Mouse (Mus musculus) embryo, embryonic 11.5 days (tissue): ENCODE results near the gene Cinp.
A peak's percentile ranks its signal among the peaks of the same experiment; 100 is the strongest.

Source experiments
- DNase-seq: peaks from one replicate; pipeline ENCODE4 v3.0.0-alpha.2; 2012; ENCODE audit warnings: low read depth, low spot score

Gene Cinp

DNA sequence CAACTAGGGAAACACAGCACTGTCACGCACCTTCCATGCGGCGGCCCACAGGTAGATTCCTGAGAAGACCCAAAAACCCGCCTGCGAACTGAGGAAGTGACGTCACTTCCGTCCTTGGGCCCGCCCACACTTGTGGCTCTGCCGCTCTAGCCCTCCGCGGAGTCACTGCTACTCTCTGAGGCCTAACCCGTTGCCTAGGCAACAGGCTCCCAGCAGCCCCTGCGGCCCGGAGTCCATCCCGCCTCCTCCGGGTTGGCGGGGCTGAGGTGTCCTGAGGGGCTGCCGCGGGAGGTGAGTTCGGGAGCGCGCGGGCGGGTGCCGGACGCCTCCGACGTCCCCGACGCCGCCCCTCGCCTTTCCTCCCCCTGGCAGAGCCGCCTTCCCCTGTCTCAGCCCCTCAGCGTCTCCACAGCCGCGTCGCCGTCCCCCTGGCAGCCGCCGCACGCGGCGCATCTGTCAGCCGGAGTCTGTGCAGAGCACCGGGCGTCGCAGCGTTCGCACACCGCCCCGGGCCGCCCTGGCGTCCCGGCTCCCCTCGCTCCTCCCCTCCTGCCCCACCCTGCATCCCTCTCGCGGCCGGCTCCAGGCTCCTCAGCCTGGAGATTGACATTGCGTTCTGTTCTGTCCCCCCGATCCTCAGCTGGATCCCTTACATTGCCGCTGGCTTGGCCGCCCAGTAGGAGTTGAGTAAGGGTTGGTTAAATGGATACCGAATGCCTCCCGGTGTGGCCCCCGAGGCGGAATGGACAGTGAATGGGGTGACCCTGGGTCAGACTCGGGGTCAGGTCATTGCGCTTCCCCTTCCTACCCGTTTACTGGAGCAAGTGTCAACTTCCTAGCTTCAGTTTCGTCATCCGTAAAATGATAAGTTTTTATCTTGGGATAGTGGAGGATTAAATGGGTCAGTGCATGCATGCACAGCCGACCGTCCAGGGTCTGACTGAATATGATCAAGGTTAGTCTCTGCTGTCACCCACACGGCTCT lies at the start of gene Cinp, which contains the start of gene Tecpr2:
Gene Cinp, minus strand, starts transcription at position 110 of the 985 bp plus-strand sequence.
Gene Tecpr2, plus strand, starts transcription at position 229 of the 985 bp plus-strand sequence.
- DNase-seq: peak; percentile 95

DNA sequence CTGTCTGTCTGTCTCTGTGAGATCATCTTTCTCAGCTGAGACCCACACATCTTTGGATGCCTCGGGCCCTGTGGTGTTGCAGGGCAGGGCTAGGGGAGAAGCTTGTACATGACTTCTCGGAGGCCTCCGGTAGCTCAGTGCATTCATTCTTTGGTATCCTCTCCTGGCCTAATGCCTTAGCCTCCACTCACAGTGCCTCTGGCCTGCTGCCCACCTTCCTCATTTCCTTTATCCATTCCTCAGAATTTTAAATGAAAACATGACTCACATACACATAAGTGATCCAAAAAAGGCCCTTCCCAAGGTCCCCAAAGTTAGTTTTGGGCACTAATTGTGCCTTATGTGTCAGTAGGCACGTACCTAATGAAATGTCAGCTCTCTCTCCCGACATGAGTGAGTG lies 48.6 kb upstream of the Cinp start:
- no peak for DNase-seq

DNA sequence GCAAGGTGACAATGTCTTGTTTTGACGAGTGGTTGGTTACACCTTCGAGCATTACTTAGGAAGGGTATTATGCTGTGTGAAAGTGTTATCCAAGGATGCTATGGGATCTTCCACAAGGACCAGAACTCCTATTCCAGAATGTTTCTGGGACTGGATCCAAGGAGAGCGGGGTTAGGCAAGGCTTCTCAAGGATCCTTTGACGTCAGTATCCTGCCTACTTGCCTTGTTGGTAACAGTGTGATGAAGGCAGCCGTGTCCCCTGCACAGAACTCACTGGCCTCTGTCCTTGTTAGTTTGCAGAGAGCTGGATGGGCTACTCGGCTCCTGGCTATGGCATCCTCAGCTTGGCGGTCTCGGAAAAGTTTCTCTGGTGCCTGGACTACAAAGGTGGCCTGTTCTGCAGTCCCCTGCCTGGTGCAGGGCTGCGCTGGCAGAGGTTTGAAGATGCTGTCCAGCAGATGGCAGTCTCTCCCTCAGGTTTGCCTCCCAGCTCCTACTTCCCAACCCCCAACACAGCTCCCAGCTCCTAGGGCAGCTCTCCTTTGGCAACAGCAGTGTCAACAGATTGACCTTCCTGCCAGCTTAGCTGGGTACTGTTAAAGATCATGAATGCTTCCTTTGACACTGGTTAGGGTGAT lies 47.2 kb upstream of the Cinp start:
- DNase-seq: peak; percentile 74

DNA sequence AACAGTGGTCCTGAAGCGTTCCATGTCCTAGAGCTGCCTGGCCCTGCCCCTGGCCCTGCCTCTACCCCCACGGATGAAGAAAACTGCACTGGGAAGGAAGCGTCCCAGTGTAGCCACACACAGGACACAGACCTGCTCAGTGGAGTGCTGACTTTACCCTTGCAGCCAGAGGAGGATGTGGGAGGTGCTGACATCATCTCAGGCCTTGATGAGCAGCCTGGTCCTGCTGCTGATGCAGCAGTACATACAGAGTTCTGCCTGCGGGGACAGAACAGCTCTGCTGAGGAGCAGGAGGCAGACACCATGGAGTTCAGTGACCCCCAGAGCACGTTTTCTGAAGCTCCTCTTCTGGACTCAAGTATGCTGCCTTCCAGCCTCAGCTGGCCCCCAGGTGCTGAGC lies 43.9 kb upstream of the Cinp start:
- DNase-seq: no peak

DNA sequence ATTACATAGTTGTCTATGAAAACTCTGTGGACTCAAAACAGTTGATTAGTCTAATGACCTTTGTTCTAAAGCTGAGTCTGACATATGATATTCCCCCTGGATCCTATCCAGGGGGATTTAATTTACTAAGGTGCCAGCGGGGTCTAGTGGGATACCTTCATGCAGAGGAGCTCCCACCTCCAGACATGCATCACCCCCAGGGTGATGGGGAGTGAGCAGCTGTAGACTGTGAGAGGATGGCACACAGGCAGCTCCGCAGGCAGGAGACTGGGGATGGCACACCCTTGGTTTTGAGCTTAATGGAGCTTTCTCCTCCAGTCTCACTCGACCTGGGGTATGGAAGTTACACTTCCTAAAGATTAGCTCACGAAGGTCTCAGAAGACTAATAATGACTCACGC lies 32.6 kb upstream of the Cinp start:
- DNase-seq: no peak

DNA sequence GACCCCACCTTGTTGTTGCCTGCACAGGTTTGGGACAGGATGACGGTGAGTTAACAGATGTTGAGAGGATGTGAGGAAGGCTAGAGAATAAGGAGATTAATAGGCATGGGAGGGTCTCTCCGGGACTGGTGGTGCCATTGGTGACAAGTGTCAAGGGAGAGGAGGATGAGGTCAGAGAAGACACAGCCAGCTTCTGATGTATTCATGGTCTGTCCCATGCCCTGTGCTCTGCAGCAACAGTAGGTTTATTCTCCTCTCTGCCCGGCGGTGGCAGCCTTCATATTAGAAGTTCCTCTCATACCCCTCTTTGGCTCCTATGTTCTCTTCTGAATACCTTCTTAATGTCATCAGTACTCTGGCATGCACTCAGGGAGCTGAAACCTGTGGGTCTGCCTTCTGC lies 31.3 kb upstream of the Cinp start:
- no peak for DNase-seq

DNA sequence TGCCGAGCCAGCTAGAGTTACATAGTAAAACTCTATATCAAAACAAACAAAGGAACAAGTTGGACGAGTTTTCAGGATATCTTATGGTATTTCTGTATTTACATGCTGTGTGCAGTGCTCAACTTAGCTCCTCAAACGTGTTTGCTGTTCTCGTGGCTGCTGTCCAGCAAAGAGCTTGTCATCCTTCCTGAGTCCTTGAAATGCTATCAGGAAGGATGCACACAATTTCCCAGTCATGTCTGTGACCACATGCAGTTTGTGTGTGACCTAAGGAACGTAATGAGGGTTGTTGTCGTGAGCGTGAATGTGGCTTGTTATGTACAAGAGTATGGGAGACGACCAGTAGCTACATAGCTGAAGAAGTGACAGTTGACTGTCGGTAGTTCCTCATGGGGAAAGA lies 26.8 kb upstream of the Cinp start:
- no peak for DNase-seq

DNA sequence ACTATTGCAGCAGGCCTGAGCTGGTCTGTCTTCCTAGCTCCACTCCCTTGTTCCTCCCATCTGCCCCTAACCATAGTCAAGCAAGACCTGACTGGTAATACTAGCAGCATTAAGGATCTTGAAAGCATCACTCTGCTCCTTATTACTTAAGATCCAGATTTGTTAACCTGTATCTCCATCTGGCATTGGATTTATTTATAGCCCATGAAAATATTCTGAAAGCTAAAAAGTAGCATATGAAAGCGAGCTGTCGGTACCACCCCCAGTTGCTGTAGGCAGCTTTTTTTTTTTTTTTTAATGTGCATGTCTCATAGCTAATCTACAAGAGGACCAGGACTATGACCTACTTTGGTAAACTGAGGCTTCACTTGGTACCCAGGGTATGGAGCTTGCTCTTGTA lies 21.0 kb upstream of the Cinp start:
- no peak for DNase-seq

DNA sequence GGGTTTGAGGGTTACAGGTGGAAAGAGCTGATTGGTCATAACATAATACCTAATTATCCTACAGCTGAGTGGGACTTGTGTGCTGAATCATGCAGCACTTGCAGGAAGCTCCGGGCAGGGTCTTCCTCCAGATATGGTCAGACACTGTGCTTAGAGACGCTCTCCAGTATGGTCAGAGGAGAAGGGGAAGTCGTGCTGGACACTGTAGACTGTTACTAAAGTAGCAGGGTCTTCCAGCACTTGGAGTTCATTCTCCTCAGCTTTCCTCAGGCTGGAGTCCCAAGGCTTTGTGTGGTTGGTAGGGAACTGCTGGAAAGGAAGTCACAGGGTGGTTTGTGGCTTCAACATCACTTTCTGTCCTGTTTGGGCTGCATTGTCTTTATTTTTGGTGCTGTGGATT lies 18.9 kb upstream of the Cinp start:
- DNase-seq: no peak

DNA sequence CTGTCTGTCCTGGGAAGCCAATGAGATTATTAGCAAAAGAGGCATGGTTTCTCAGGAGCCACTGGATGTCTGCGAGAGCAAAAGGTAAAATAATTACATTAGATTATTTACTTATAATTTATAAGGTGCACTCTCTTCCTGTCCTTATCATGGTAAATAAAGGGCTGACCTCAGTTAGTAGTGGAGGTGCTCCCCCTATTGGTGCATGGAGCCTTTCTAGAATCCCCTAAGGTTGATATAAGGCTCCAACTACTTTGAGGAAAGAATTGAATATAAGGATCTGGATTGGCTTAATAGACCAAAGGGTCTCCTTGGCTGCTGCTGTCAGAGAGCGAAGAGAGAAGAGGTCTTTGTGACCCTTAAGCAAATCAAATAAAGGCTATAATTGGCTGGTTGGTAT lies 14.6 kb upstream of the Cinp start:
- no peak for DNase-seq

DNA sequence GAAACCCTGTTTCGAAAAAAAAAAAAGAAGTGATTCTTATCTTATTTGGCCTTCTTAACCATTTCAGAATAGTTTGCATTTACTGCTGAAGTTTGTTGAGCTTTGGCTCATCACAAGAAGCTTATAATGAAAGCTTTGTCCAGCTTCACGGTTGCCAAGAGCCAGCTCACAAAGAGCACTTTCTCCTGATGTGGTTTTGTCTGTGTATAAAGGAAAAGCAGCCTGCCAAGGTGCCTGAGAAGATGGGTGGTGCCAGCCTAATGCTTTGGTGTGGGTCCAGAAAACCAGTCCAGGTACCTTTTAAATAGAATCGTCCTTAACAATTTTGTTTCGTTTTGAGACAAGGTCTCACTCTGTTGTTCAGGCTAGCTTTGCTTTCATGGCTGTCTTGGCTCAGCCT lies 13.2 kb upstream of the Cinp start:
- DNase-seq: no peak

DNA sequence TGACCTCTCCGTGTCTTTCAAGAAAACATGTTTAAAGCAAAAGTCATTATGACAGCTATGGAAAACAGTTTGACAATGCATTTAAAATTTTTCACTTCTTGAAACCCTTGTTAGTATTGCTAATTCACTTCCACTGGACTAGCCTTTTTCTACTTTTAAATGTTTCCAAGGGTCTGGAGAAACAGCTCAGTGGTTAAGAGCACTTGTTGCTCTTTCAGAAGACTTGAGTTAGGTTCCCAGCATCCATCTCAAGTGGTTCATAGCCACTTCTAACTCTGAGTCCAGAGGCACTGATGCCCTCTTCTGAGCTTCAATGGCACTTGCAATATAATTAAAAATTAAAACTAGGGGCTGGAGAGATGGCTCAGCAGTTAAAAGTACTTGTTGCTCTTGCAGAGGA lies 2.9 kb upstream of the Cinp start:
- DNase-seq: no peak

DNA sequence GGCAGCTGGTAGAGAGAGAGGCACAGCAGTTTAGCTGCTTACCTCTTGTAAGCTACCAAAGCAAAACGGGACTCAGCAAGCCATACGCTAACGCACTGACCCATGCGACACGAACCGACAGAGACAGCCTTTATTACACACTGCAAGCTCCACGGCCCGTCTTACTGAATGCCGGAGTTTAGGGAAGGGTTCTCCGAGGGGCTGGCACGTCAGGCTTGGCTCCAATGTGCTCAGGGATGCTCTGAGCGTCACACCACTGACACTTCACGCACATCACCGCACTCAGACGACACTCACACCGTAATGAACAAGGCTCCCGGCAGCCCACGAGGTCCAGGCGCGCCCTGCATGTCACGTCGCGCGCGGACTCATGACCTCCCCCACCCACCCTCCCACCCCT lies 339 bp downstream of the Cinp start:
- no peak for DNase-seq

DNA sequence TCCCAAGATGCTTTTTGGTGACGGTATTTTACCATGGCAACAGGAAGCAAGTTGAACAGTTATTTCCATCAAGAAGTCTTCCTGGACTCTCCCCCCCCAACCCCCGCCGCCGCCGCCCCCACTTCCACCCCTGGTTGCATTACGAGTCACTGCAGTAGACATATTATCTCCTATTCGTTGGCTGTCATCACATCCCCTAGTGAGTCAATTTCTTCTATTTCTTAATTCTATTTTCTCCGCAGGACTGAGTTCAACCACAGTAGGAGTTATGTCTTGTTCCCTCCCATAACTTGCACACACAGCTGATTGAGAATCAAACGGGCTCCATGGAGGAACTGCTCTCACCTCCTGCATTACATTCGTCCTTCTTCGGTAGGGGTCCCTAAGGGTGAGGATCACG lies 839 bp downstream of the Cinp start:
- DNase-seq: no peak

DNA sequence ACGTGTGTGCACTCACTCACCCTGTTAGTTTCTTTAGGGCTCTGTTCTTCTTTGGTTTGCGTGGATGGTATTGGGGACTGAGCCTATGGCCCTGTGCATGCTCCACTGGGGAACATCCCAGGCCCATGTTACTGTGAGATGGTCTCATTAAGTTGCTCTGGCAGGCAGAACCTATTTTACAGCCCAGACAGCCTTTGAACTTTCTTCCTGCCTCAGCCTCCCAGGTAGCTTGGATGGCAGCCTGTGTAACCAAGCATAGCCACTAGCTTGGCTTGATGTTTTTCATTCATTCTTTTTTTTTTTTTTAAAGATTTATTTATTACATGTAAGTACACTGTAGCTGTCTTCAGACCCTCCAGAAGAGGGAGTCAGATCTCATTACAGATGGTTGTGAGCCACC lies 3.7 kb downstream of the Cinp start:
- no peak for DNase-seq

DNA sequence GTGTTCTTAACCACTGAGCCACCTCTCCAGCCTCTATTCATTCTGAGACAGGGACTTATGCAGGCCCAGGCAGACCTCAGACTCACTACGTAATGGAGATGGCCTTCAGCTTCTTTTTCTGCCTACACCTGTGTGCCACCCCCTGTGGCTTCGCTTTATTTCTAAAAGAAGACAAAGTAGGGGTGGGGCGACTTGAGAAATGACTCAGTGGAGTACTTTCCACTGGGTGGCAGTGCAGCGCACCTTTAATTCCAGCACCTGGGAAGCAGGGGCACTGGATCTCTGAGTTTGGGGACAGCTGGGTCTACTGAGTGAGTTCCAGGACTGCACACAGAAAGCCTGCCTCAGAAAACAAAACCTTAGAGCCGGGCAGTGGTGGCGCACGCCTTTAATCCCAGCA lies 6.7 kb downstream of the Cinp start:
- DNase-seq: no peak

DNA sequence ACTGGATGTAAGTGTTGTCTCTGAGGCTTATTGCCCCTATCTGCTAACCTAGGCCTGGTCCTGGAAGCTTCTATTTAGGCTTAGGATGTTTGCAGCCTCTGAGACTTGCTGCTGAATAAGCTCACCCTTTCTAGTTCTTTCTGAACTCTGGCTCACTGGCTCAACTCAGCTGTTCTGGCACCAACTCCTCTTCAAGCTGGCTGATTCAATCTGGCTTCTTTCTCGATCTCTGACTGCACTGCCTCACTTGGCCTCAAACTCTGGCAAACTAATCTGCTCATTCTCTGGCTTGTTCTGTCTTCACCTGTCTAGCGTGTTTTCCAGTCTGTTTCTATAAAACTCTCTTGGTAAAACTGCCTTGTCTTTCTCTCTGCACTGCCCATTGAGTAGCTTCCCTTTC lies 13.6 kb downstream of the Cinp start:
- DNase-seq: no peak

DNA sequence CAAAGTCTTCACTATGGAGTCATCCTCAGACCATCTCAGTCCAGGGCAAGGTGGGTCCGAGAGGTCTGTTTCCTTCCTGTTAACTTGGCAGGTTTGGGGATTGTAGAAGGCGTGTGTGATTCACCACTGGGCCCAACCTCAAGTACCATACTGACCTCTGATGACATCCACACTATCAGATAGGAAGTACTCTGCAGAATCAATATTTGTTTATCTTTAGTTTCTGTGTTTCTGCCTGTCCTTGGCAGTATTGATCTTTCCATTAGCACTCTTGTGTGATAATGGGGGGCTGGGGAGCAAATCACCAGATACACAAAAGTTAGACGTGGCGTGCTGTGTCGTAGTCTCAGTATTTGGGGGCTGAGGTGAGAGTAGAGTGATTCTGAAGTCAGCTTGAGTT lies 17.7 kb downstream of the Cinp start:
- no peak for DNase-seq

DNA sequence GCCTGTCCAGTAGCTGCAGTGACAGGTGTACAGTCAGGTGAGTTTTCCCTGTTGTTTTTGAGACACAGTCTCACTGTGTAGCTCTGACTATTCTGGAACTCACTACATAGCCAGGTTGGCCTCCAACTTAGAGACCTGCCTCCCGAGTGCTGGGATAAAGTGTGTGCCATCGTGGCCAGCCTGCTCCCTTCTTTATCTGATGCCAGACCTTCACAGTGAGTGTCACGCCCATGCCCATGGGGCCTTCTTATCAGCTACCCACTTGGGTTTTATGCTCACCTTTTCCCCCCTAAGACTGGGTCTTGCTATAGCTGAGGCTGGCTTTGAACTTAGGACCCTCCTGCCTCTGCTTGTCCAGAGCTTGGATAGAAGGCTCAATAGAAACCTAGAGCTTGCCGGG lies 18.8 kb downstream of the Cinp start:
- DNase-seq: no peak

DNA sequence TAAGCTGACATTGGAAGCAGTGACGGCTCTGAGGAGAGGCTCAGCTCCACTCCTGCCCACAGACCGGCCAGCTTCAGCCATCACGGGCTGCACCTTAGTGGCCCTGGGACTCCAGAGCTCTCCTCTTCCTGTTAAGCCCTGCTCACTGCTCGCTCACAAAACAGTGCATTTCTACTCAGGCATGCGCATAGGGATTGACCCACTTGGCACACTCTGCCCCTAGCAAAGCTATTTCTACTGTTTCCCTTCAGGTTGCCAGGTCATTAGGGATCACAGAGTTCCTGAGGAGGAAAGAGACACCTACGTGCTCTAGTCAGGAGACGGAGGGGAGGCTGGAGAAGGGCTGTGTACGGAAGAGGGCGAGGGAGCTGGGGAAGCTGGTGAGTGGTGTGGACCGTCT lies 23.0 kb downstream of the Cinp start:
- DNase-seq: no peak

DNA sequence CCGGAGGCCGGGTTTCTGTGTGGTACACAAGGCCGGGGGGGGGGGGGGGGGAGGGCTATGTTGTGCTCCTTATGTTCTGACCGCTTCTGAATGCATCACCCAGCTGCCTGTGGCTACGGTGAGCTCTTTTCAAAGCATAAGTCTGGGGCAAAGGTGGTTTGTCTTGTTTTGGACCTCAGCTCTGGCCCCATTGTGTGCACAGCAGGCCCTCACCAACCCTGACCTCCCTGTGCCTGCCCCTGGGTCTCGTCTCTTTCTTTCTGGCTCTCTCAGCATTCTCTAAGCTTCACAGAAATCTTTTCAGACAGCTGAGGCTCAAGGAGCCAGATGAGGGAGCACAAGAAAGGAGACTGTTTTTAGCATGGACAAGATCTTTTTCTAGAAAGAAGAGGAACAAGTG lies 23.4 kb downstream of the Cinp start:
- no peak for DNase-seq

DNA sequence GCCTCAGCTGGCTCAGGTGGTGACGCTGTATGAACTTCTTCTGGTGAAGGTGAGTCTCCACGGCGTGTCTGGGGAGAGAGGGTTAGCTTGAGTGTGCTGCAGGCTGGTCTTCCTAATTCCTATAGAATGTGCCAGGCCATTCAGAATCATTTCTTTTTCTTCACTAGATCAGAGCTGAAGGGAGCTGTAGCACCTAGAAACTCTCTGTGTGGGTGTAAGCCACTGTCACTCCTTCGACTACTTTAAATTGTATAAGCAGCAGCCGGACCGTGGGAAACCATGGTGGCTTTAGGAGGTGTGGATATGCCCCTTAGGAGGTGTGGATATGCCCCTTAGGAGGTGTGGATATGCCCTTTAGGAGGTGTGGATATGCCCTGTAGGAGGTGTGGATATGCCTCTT lies 24.9 kb downstream of the Cinp start:
- DNase-seq: no peak

DNA sequence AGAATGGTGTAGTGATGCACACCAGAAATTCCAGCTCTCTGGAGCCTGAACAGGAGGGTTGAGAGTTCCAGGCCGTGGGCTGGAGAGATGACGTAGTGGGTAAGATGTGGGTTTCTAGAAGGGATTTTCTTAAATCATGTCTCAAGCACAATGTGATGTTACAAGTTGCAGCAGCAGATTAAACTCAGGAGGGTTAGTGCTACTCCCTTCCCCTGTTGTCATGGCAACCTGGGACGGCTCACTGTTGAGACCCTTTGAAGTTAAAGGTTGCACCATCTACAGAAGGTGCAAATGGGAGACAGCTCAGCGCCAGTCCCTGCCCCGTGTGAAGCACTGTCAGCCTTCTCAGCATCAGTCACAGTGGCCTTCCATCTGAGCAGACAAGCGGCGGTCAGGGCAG lies 27.7 kb downstream of the Cinp start:
- no peak for DNase-seq
